Mouse (Mus musculus): ENCODE results near the gene Mlxipl. TPM values are rescaled to one million over a fixed set of nuclear protein-coding genes. Genes with fewer than 3 reads are reported as not detected.
A peak's percentile ranks its signal among the peaks of the same experiment; 100 is the strongest.

Mlxipl gene
- total RNA-seq, 2 experiments from 2014 or later: 3.2 to 4.4 TPM

- no peak for DNase-seq (ENCODE audit: low spot score in 2 of 2)
Measured at GRCm38 (mm10) chr5:135078482-135078810, 11.2 kb upstream of the Mlxipl start.

- DNase-seq (ENCODE audit: low spot score in 2 of 2): no peak
Measured at GRCm38 (mm10) chr5:135079578-135079977, 10.1 kb upstream of the Mlxipl start.

GRCm38 (mm10) chr5:135080539-135080938 is 9.2 kb upstream of the Mlxipl start:
- no peak for DNase-seq (ENCODE audit: low spot score in 2 of 2)

GRCm38 (mm10) chr5:135086871-135087270 is 2.8 kb upstream of the Mlxipl start:
- DNase-seq (ENCODE audit: low spot score in 2 of 2): no peak

- no peak for DNase-seq (ENCODE audit: low spot score in 2 of 2)
Measured at GRCm38 (mm10) chr5:135100981-135101380, 11.3 kb downstream of the Mlxipl start.

GRCm38 (mm10) chr5:135103999-135104660 is 14.4 kb downstream of the Mlxipl start:
- no peak for DNase-seq (ENCODE audit: low spot score in 2 of 2)

- DNase-seq (ENCODE audit: low spot score in 2 of 2): peak; percentile 41 to 44
Measured at GRCm38 (mm10) chr5:135106758-135107256, 17.1 kb downstream of the Mlxipl start.

GRCm38 (mm10) chr5:135107521-135108501 is 18.1 kb downstream of the Mlxipl start:
- DNase-seq (ENCODE audit: low spot score in 2 of 2): peak; percentile 20 to 26

- DNase-seq (ENCODE audit: low spot score in 2 of 2): no peak
Measured at GRCm38 (mm10) chr5:135109017-135109416, 19.3 kb downstream of the Mlxipl start.

- DNase-seq (ENCODE audit: low spot score in 2 of 2): no peak
Measured at GRCm38 (mm10) chr5:135109426-135109825, 19.7 kb downstream of the Mlxipl start.

GRCm38 (mm10) chr5:135109976-135110375 is 20.3 kb downstream of the Mlxipl start:
- DNase-seq (ENCODE audit: low spot score in 2 of 2): no peak

GRCm38 (mm10) chr5:135113782-135114181 is 24.1 kb downstream of the Mlxipl start:
- no peak for DNase-seq (ENCODE audit: low spot score in 2 of 2)

- DNase-seq (ENCODE audit: low spot score in 2 of 2): no peak
Measured at GRCm38 (mm10) chr5:135115241-135115640, 25.6 kb downstream of the Mlxipl start.

- peak; percentile 38 to 68 for DNase-seq (ENCODE audit: low spot score in 2 of 2)
Measured at GRCm38 (mm10) chr5:135118589-135119081, 28.9 kb downstream of the Mlxipl start.

GRCm38 (mm10) chr5:135120753-135121152 is 31.1 kb downstream of the Mlxipl start:
- DNase-seq (ENCODE audit: low spot score in 2 of 2): no peak

GRCm38 (mm10) chr5:135126121-135126520 is 36.4 kb downstream of the Mlxipl start:
- DNase-seq (ENCODE audit: low spot score in 2 of 2): no peak

GRCm38 (mm10) chr5:135127669-135128068 is 38.0 kb downstream of the Mlxipl start:
- no peak for DNase-seq (ENCODE audit: low spot score in 2 of 2)

- no peak for DNase-seq (ENCODE audit: low spot score in 2 of 2)
Measured at GRCm38 (mm10) chr5:135129747-135130146, 40.1 kb downstream of the Mlxipl start.

- peak; percentile 22 to 35 for DNase-seq (ENCODE audit: low spot score in 2 of 2)
Measured at GRCm38 (mm10) chr5:135133736-135134405, 44.2 kb downstream of the Mlxipl start.

- DNase-seq (ENCODE audit: low spot score in 2 of 2): peak in 1 of 2 experiments; percentile 31
Measured at GRCm38 (mm10) chr5:135134534-135134933, 44.8 kb downstream of the Mlxipl start.

GRCm38 (mm10) chr5:135139881-135140280 is 50.2 kb downstream of the Mlxipl start:
- DNase-seq (ENCODE audit: low spot score in 2 of 2): no peak
